Mouse (Mus musculus) kidney, adult 18-20 months (tissue): ENCODE measurements at regions not wholly inside any gene's neighbourhood (a gene's known extent, or its start where the extent isn't known, plus 50 kb on each side); places are given as distances from the start of the nearest gene placed in this dataset.

Experiments
- DNase-seq: peaks from one replicate; pipeline ENCODE4 v3.0.0; 2021

DNA sequence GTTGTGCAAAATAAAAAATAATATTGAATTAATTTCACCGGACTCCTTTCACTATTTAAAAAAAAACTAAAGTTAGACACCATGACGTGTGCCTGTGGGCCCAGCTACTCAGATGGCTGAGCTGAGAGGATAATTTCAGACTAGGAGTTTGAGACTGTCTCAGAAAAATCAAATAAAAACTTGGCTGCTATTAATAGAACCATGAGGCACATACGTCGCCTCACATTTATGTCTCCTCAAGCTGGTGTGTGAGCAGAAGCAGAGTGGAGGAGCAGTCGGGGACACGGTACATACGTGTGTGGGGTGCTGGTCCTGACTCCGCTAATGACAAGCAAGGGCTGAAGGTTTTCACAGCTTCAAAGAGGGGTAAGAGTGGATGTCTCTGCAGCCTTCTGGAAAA is 52.8 kb upstream of the Dmrtb1 start:
- no peak for DNase-seq

- DNase-seq = peak; percentile 79
Observed at GRCm38 (mm10) chr4:107737907-107738306, 53.9 kb upstream of the Dmrtb1 start.

GRCm38 (mm10) chr4:107738776-107739175 is 54.7 kb upstream of the Dmrtb1 start:
- no peak for DNase-seq

DNA sequence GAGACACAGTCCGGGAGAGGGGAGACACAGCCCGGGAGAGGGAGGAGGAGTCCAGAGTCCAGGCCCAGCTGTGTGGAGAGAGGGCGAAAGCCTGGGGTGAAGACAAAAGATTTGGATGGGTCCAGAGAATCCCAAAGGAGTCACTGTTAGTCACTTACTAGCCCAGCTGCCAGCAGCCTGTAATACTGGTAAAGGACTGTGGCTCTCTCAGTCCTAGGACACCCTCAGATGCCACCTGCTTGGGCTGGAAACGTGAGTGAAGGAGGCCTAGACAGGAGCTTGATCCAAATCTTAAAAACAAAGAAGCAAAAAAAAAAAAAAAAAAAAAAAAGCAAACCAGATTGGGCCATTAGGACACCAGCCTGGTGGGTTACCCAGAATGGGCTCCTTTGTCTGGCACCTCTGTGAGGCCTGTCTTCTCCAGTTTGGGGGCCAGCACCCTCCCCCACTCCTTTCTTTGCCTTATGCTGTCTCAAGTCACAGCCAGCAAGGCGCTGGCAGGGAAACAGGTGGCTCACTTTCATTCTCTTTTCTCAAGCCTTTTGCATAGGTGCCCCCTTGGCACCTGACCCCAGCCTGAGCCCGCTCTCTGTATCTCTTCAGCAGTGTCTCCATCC is 55.9 kb upstream of the Dmrtb1 start:
- DNase-seq = no peak

DNA sequence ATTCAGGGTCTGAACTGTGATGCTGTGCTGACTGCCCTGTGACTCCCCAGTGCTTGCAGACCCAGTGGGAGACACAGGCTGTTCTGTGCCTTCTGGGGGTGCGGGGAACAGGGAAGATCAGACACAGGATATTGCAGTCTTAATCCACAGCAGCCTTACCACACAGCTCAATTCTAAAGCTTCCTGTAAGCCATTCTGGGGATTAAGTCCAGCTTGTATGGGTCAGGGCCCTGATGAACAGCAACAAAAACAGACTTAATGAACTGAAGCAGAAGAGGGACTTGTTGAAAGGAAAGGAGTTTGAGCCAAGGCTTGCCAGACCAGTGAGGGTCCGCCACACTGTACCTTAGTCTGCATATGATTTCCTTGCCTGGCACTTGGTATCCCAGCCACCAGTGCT is 58.4 kb upstream of the Lrp8 start:
- no peak for DNase-seq

- DNase-seq = no peak
Observed at GRCm38 (mm10) chr4:107746366-107746765, 55.7 kb upstream of the Lrp8 start.

GRCm38 (mm10) chr4:107746923-107747431 is 55.1 kb upstream of the Lrp8 start:
- DNase-seq = no peak

GRCm38 (mm10) chr4:107747454-107747853 is 54.6 kb upstream of the Lrp8 start:
- no peak for DNase-seq

DNA sequence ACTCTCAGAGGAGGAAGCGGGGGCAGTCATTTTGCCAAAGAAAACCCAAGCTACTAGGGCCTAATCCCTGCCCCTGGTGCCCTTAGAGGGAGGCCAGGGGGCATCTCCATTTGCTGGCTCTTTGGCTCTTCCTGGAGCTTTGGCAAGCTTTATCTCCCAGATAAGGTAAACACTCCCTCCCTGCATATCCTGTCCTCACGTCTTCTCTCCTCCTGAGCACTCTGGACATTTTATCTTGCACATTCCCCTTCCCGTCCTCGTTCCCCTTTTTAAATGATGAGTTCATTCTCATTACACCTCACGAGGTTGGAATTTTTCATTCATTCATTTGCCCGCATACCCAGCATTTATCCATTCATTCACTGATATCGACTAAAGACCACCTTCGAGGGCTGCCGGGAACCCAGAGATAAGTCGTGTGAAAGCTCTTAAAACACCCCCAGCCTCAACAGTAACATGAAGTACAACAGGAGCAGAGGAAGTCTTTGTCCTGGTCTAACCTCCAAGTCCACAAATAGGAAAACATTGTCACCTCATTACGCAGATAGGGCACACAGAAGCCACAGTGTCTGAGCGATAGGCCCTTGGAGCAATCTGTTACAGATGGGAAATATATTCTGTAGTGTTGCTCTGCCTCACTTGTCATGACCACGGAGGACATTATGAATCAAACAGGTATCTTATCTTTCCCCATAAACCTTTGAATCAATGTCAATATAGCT is 54.0 kb upstream of the Lrp8 start:
- DNase-seq = no peak

DNA sequence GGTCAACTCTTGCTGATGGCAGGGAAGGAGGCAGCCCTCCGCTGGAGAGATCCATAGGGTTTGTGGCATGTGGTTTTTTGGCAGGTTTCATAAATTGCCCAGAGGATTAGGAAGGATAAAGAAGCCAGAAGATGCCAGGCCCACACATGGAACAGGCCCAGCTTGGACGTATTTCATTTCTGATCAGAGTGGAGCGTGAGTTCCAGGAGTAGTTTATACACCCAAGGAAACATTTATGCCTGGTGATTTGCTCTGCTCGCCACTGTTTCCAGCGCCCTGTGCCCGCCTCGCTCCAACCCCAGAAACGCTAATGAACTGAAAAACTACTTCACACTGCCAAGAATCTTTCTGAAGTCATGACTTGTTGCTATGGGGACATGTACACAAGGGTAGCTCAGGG is 53.0 kb upstream of the Lrp8 start:
- no peak for DNase-seq

GRCm38 (mm10) chr4:107750017-107750416 is 52.0 kb upstream of the Lrp8 start:
- DNase-seq = no peak
